Mouse (Mus musculus) kidney, postnatal 25 days (tissue): ENCODE data around the gene Slfn5.
"Not testable (repeated sequence)": the region's sequence is repeated elsewhere in the genome, so short reads cannot be mapped to it uniquely, and the experiment has no call there.

Experiments used
- DNase-seq, 2 experiments: peaks; one replicate each; pipeline ENCODE4 v3.0.0; 2021; ENCODE audit warnings: mixed read lengths in 2 of 2

Gene Slfn5

GRCm38 (mm10) chr11:82950736-82951481 is at the start of gene Slfn5:
Slfn5 (plus strand) TSS chr11:82951349.
- DNase-seq, result peak; percentile 70 to 89

- DNase-seq, result no peak
Observed at GRCm38 (mm10) chr11:82901606-82902310, 49.4 kb upstream of the Slfn5 start.

- no peak for DNase-seq
Observed at GRCm38 (mm10) chr11:82904952-82905351, 46.2 kb upstream of the Slfn5 start.

GRCm38 (mm10) chr11:82905816-82906215 is 45.3 kb upstream of the Slfn5 start:
- no peak for DNase-seq

DNA sequence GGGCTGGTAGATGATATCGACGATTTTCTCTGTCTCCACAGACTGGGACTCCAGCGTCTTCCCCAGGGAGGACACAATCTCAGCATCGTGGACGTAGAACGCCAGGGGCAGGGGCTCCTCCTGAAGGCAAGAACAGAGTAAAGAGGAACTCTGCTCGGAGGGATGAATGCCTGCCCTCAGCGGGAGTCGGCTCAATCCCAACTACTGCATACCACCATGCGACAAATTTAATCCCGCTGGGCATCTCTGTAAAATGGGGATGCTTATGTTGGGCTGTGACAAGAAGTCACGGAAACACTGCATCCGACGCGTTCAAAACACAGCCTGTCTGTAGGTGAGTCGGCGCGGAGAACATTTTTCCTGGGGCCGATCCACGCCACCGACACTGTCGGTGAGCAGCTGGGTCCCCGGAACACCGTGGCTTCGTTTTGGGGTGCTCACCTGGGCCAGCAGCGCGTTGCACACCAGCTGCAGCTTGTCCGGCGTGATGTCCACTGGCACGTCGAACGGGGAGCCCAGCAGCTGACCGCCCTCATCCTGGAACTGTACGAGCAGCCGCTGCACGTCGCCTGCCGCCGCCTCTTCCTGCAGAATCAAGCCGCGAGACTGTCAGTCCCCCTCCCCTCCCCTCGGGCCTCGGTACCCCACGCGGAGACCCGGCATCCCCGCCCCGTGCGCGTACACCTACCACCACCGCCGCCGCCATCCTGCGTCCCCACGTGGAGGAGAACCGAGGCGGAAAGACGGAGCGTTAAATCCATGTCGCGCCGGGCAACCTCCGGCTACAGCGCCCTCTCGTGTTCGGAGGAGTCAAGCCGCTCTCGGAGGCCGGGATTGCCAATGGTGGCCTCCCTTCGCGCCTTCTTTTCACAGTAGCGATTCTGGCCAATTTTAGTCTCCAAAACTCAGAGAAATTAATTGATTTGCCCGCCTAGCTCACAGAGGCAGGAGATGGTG is 43.2 kb upstream of the Slfn5 start, which contains the start of gene Nle1:
Nle1 (minus strand) TSS at position 761 of the 957 bp plus-strand sequence.
- peak; percentile 93 to 94 for DNase-seq

GRCm38 (mm10) chr11:82908608-82908989 is 42.5 kb upstream of the Slfn5 start:
- no peak for DNase-seq

DNA sequence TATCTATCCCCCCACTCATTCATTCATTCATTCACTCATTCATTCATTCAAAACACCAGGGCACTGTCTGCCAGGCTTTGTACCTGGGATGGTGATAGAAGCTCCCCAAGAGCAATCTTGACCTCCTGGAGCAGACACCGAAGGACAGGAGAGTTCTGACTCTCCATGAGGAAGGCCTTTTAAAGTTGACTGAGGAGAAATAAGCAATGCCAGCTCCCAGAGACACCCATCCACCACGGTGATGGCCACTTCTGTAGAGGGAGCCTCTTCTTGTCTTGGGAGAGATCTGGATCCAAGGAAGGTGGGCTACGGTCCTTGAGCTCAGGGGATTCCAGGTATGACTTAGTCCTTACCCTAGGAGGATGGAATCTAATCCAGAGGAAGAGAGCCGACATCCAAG is 40.9 kb upstream of the Slfn5 start, which contains the start of gene Unc45b:
Unc45b (plus strand) TSS at position 301 of the 400 bp plus-strand sequence.
- DNase-seq, result no peak

GRCm38 (mm10) chr11:82910679-82911389 is 40.3 kb upstream of the Slfn5 start:
- DNase-seq, result no peak

DNA sequence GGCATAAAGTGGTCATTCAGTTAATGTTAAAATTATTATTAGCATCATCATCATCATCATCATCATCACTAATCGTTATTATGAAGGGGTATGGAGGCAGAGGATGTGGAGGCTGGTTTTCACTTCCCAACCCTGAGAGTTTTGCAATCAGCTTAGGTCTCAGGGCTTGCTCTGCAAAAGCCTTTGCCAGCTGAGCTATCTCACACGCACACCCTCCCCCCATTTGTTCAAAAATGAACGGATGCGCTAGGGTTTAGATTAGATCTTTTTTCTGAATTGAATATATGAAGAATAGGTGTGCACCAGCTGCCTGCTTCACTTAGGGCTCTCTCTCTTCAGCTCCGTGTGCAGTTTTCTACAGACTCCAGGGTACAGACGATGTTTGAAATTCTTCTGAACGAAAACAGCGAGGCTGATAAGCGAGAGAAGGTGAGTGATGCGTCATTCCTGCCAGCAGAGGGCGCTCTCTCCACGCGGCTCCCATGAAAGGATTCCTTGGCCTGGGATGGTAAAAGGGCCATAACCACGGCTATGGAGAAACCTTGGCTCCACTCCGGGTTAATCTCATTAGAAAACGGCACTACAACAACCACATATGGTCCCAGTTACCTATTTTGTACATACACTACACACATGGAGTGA is 36.3 kb upstream of the Slfn5 start:
- DNase-seq, result peak; percentile 71 to 87

DNA sequence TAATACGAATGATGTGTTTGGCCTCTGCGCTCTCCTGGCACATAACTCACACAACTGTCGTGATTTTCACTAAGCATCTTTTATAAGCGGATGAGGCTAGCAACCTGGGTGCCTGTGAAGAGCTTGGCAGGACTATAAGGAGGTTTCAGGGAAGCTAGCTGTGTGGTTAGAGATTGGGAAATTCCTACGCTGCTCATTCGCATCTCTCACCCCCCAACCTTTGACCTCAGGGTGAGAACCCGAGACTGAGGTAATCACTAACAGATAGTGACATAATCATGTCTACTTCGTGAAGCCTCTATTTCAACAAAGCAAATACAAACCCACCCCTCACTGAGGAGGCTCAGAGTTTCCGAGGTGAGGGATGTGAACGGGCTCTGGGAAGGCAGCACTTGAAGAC is 30.4 kb upstream of the Slfn5 start:
- no peak for DNase-seq

DNA sequence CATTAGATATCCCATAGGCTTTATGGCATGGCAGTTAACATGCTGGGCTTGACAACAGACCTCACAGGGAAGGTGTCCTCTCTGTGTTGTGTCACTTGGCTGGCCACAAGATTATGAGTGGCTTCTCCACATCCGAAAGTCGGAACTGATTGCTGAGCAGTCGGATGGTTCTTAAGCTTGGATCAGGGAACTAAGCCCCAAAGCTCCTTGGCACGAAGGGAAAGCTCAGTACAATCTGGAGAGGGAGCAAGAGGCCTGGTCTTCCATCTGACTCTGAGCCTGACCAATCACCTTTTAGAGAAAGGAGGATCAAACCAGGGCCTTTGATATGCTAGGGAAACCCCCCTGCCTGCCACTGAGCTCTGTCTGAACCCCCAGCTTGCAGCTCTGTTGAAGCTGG is 29.5 kb upstream of the Slfn5 start:
- DNase-seq, result no peak

DNA sequence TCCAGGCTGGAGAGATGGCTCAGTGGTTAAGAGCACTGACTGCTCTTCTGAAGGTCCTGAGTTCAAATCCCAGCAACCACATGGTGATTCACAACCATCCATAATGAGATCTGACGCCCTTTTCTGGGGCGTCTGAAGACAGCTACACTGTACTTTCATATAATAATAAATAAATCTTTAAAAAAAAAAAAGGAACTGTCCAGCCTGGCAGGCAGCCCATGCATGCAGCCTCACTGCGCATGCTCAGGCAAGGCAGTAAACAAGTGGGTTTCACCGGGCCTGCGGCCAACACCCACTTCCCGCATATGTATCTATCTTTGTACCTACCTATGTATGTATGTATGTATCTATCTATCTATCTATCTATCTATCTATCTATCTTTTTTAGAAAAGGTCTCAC is 27.2 kb upstream of the Slfn5 start:
- not testable (repeated sequence) for DNase-seq

DNA sequence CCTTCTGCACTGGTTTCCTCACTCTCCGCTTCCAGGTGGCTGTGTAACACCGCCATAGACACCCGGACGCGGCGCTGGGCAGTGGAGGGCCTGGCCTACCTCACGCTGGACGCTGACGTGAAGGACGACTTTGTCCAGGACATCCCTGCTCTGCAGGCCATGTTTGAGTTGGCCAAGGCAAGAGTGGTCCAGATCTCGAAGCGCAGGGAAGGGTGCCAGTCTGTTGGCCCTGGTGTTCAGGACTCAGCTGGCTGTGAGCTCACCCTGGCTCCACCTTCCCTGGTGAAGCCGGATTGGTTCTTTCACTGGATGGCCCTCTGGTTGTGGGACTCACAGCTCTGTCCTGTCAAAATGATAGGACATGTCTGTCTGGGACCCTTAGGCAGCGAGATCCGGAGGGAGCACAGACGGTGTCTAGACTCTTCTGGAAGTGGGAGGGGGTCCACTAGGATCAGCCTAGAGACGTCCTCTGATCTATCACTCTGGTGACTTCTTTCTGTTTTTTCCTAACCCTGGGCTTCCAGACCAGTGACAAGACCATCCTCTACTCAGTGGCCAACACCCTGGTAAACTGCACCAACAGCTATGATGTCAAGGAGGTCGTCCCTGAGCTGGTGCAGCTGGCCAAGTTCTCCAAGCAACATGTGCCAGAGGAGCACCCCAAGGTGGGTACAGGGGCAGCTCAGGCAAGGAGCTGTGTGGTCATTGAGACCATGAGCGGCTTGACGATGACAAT is 22.1 kb upstream of the Slfn5 start:
- no peak for DNase-seq

GRCm38 (mm10) chr11:82929633-82929950 is 21.6 kb upstream of the Slfn5 start:
- DNase-seq, result no peak

DNA sequence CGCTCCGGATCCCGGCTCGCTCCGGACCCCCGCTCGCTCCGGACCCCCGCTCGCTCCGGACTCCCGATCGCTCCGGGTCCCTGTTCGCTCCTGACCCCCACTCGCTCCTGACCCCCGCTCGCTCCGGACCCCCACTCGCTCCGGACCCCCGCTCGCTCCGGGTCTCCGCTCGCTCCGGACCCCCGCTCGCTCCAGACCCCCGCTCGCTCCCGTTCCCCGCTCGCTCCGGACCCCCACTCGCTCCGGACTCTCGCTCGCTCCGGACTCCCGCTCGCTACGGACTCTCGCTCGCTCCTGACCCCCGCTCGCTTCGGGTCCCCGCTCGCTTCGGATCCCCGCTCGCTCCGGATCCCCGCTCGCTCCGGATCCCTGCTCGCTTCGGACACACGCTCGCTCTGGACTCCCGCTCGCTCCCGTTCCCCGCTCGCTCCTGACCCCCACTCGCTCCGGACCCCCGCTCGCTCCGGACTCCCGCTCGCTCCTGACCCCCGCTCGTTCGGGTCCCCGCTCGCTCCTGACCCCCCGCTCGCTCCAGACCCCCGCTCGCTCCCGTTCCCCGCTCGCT is 20.7 kb upstream of the Slfn5 start:
- DNase-seq, result peak in 1 of 2 experiments; percentile 49

- not testable (repeated sequence) for DNase-seq
Observed at GRCm38 (mm10) chr11:82931161-82931560, 20.0 kb upstream of the Slfn5 start.

DNA sequence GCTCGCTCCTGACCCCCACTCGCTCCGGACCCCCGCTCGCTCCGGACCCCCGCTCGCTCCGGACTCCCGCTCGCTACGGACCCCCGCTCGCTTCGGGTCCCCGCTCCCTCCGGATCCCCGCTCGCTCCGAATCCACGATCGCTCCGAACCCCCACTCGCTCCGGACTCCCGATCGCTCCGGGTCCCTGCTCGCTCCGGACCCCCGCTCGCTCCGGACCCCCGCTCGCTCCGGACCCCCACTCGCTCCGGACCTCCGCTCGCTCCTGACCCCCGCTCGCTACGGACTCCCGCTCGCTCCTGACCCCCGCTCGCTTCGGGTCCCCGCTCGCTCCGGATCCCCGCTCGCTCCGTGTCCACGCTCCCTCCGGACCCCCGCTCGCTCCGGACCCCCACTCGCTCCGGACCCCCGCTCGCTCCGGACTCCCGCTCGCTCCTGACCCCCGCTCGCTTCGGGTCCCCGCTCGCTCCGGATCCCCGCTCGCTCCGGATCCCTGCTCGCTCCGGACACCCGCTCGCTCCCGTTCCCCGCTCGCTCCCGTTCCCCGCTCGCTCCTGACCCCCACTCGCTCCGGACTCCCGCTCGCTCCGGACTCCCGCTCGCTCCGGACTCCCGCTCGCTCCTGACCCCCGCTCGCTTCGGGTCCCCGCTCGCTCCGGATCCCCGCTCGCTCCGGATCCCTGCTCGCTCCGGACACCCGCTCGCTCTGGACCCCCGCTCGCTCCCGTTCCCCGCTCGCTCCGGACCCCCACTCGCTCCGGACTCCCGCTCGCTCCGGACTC is 19.3 kb upstream of the Slfn5 start:
- DNase-seq, result peak in 1 of 2 experiments; percentile 58

DNA sequence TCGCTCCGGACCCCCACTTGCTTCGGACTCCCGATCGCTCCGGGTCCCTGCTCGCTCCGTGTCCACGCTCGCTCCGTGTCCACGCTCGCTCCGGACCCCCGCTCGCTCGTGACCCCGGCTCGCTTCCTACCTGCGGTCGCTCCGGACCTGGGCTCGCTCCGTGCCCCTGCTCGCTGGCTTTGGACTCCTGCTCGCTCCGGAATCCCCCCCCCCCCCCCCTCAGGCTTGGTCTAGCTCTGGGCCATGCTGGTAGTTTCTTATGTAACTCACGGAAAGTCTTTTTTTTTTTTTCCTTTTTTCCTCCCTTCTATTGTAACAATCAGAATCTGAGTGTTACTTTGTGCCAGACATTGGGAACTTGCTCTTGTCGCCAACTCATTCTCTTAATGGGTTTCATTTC is 18.0 kb upstream of the Slfn5 start:
- DNase-seq, result no peak

DNA sequence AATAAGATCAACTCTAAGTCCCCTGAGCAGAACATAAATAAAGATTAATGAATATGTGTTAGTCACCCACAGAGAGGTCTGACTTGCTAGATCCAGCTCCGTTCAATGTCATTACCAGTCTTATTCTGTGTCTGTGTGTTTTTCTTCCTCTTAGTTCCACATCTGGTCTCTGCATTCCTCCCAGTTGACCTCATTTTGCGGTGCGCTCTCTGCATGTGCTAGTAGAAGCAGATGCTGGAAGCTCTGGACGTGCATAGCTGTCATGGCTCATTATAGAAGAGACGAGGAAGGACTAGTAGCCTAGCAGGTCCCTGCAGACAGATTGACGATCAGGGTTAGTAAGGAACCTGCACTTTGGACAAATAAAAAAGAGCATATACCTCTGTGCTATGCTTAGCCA is 7.8 kb upstream of the Slfn5 start:
- no peak for DNase-seq

DNA sequence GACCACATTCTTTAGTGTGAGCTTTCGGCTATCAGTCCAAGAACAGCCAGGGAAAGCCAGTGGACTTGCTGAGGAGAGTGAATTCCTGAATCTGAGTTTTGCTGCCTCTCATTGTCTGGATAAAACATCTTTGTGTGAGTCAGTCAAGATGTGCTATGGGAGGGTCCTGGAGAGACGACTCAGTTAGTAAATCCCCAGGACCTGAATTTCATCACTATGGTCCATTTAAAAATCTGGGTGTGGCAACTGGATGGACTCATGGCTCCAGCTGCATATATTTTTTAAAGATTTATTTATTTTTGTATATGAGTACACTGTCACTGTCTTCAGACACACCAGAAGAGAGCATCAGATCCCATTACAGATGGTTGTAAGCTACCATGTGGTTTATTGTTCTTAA is 5.5 kb upstream of the Slfn5 start:
- no peak for DNase-seq
